Mouse (Mus musculus) limb, embryonic 15.5 days (tissue): ENCODE data around the gene Mettl18. TPM values are rescaled to one million over a fixed set of nuclear protein-coding genes. Genes with fewer than 3 reads are reported as not detected.
"Not testable (repeated sequence)": the region's sequence is repeated elsewhere in the genome, so short reads cannot be mapped to it uniquely, and the experiment has no call there.

ENCODE experiments used
- ATAC-seq: fragments of 200-750 bp; cut with Nextera tagmentation; 2 replicates; pipeline ENCODE4 v1.8.0; 2017; ENCODE audit warnings: low read depth, moderate TSS enrichment; ENCODE audit not compliant: insufficient number of reproducible peaks, low FRiP score, low TSS enrichment
- H3K27ac ChIP-seq: fragments of 300-500 bp; sonication (generic); 2 replicates; pipeline ENCODE4 v1.5.1; 2015; ENCODE audit warnings: moderate library complexity, mild to moderate bottlenecking, inconsistent platforms
- H3K27me3 ChIP-seq: fragments of 300-500 bp; sonication (generic); 2 replicates; pipeline ENCODE4 v1.6.1; 2015; ENCODE audit warnings: inconsistent platforms
- H3K36me3 ChIP-seq: fragments of 300-500 bp; sonication (generic); 2 replicates; pipeline ENCODE4 v1.6.1; 2015; ENCODE audit warnings: inconsistent platforms
- H3K4me1 ChIP-seq: fragments of 300-500 bp; sonication (generic); 2 replicates; pipeline ENCODE4 v1.6.1; 2015; ENCODE audit warnings: inconsistent platforms
- H3K4me2 ChIP-seq: fragments of 300-500 bp; sonication (generic); 2 replicates; pipeline ENCODE4 v1.6.1; 2015; ENCODE audit warnings: mild to moderate bottlenecking, inconsistent platforms
- H3K4me3 ChIP-seq: fragments of 300-500 bp; sonication (generic); 2 replicates; pipeline ENCODE4 v1.5.1; 2015; ENCODE audit warnings: mild to moderate bottlenecking, inconsistent platforms
- H3K9ac ChIP-seq: fragments of 300-500 bp; sonication (generic); 2 replicates; pipeline ENCODE4 v1.6.1; 2015; ENCODE audit warnings: inconsistent platforms
- H3K9me3 ChIP-seq: fragments of 300-500 bp; sonication (generic); 2 replicates; pipeline ENCODE4 v1.6.1; 2016; ENCODE audit warnings: inconsistent platforms
- WGBS: fragments of 180-500 bp; shearing (Covaris S2); methylation state at CpG from one replicate; pipeline ENCODE4 v1.1.7; 2015; 5-methylcytosine and 5-hydroxymethylcytosine counted together
- polyA plus RNA-seq: library from polyadenylated mRNA; unstranded; fragments of >200 nt; fragmentation: Nextera tagmentation; extraction: Ambion mirVana; gene quantifications from 2 replicates; pipeline ENCODE4 v1.2.1, GENCODE M21; 2015

Gene Mettl18
- polyA plus RNA-seq, 1 experiment from 2014 or later = 9.7 TPM

GRCm38 (mm10) chr1:164004311-164004710 is 9.6 kb downstream of the Mettl18 start:
- 73% methylated on average over 3 of the region's 3 CpGs for WGBS
- Histone ChIP-seq H3K9me3 (no peaks in the 10 kb centered on the region), H3K27me3 (no peaks in the 10 kb centered on the region), H3K36me3 (no peaks in the 10 kb centered on the region), H3K4me1 (no peaks in the 10 kb centered on the region), H3K27ac (no peak overlapping the region), H3K9ac (no peak overlapping the region), H3K4me2 (no peak overlapping the region), H3K4me3 (no peak overlapping the region)
- no peak for ATAC-seq

GRCm38 (mm10) chr1:164009235-164009634 is 14.5 kb downstream of the Mettl18 start:
- no peak for ATAC-seq

GRCm38 (mm10) chr1:164014616-164015015 is 19.9 kb downstream of the Mettl18 start:
- ATAC-seq = no peak
- H3K9ac ChIP-seq = no peak overlapping the region
- no peaks in the 10 kb centered on the region for H3K4me1 ChIP-seq
- H3K36me3 ChIP-seq = no peaks in the 10 kb centered on the region
- no peak overlapping the region for H3K27ac ChIP-seq
- H3K27me3 ChIP-seq = no peaks in the 10 kb centered on the region
- 52% methylated on average over 1 of the region's 1 CpGs for WGBS
- H3K9me3 ChIP-seq = no peaks in the 10 kb centered on the region
- H3K4me2 ChIP-seq = no peak overlapping the region
- H3K4me3 ChIP-seq = no peak overlapping the region

More at GRCm38 (mm10) chr1:164009235-164009634, 14.5 kb downstream of the Mettl18 start:
- Histone ChIP-seq H3K36me3 (no peaks in the 10 kb centered on the region), H3K9me3 (no peaks in the 10 kb centered on the region), H3K4me1 (no peaks in the 10 kb centered on the region), H3K9ac (no peak overlapping the region), H3K27me3 (no peaks in the 10 kb centered on the region), H3K27ac (no peak overlapping the region), H3K4me2 (no peak overlapping the region), H3K4me3 (no peak overlapping the region)
- WGBS = 44% methylated on average over 2 of the region's 2 CpGs

GRCm38 (mm10) chr1:164018221-164018896 is 23.7 kb downstream of the Mettl18 start:
- H3K9me3 ChIP-seq = no peaks in the 10 kb centered on the region

GRCm38 (mm10) chr1:164019789-164020188 is 25.1 kb downstream of the Mettl18 start:
- H3K27ac ChIP-seq = no peak overlapping the region
- no peak overlapping the region for H3K4me3 ChIP-seq
- whole genome bisulfite sequencing = 78% methylated on average over 6 of the region's 6 CpGs
- no peaks in the 10 kb centered on the region for H3K9me3 ChIP-seq
- ATAC-seq = no peak
- H3K27me3 ChIP-seq = no peaks in the 10 kb centered on the region
- no peak overlapping the region for H3K4me2 ChIP-seq
- no peaks in the 10 kb centered on the region for H3K36me3 ChIP-seq
- H3K4me1 ChIP-seq = no peaks in the 10 kb centered on the region
- H3K9ac ChIP-seq = no peak overlapping the region

More at GRCm38 (mm10) chr1:164018221-164018896, 23.7 kb downstream of the Mettl18 start:
- no peak overlapping the region for H3K9ac ChIP-seq
- H3K27me3 ChIP-seq = no peaks in the 10 kb centered on the region
- WGBS = 78% methylated on average over 16 of the region's 16 CpGs
- H3K4me1 ChIP-seq = no peaks in the 10 kb centered on the region
- H3K27ac ChIP-seq = no peak overlapping the region
- H3K4me3 ChIP-seq = no peak overlapping the region
- no peak for ATAC-seq
- H3K36me3 ChIP-seq = no peaks in the 10 kb centered on the region
- H3K4me2 ChIP-seq = no peak overlapping the region

GRCm38 (mm10) chr1:164020746-164021145 is 26.1 kb downstream of the Mettl18 start:
- not testable (repeated sequence) for H3K9me3 ChIP-seq, H3K4me1 ChIP-seq, H3K4me3 ChIP-seq, H3K27ac ChIP-seq, H3K36me3 ChIP-seq, ATAC-seq, H3K4me2 ChIP-seq, H3K9ac ChIP-seq, H3K27me3 ChIP-seq
- 87% methylated on average over 3 of the region's 3 CpGs for WGBS

- not testable (repeated sequence) for H3K27ac ChIP-seq, H3K27me3 ChIP-seq, H3K36me3 ChIP-seq, H3K4me2 ChIP-seq, ATAC-seq, H3K4me3 ChIP-seq, H3K9ac ChIP-seq, H3K9me3 ChIP-seq, H3K4me1 ChIP-seq
- 73% methylated on average over 5 of the region's 5 CpGs for WGBS
Observed at GRCm38 (mm10) chr1:164022106-164022505, 27.4 kb downstream of the Mettl18 start.

- no peak for ATAC-seq
- Histone ChIP-seq H3K27ac (no peak overlapping the region), H3K9me3 (no peaks in the 10 kb centered on the region), H3K9ac (no peak overlapping the region), H3K4me1 (no peaks in the 10 kb centered on the region), H3K4me2 (no peak overlapping the region), H3K4me3 (no peak overlapping the region), H3K36me3 (no peaks in the 10 kb centered on the region), H3K27me3 (no peaks in the 10 kb centered on the region)
- WGBS = 87% methylated on average over 4 of the region's 4 CpGs
Observed at GRCm38 (mm10) chr1:164025685-164026084, 31.0 kb downstream of the Mettl18 start.

- no peak overlapping the region for H3K9ac ChIP-seq
- H3K36me3 ChIP-seq = no peaks in the 10 kb centered on the region
- H3K4me2 ChIP-seq = no peak overlapping the region
- no peaks in the 10 kb centered on the region for H3K4me1 ChIP-seq
- no peak overlapping the region for H3K27ac ChIP-seq
- no peaks in the 10 kb centered on the region for H3K27me3 ChIP-seq
- 56% methylated on average over 5 of the region's 5 CpGs for WGBS
- H3K9me3 ChIP-seq = no peaks in the 10 kb centered on the region
- ATAC-seq = no peak
- no peak overlapping the region for H3K4me3 ChIP-seq
Observed at GRCm38 (mm10) chr1:164027416-164027815, 32.7 kb downstream of the Mettl18 start.

- Histone ChIP-seq H3K4me3 (no peak overlapping the region), H3K27me3 (no peaks in the 10 kb centered on the region), H3K9ac (no peak overlapping the region), H3K4me2 (no peak overlapping the region), H3K27ac (no peak overlapping the region), H3K36me3 (no peaks in the 10 kb centered on the region), H3K4me1 (no peaks in the 10 kb centered on the region), H3K9me3 (no peaks in the 10 kb centered on the region)
- WGBS = 75% methylated on average over 10 of the region's 10 CpGs
- ATAC-seq = no peak
Observed at GRCm38 (mm10) chr1:164040385-164041135, 45.9 kb downstream of the Mettl18 start.

GRCm38 (mm10) chr1:164043549-164043948 is 48.9 kb downstream of the Mettl18 start:
- WGBS = 57% methylated on average over 3 of the region's 3 CpGs
- H3K9ac ChIP-seq = no peak overlapping the region

More at GRCm38 (mm10) chr1:164043549-164043948, 48.9 kb downstream of the Mettl18 start:
- Histone ChIP-seq H3K9me3 (no peaks in the 10 kb centered on the region), H3K4me3 (no peak overlapping the region), H3K36me3 (no peaks in the 10 kb centered on the region), H3K27me3 (no peaks in the 10 kb centered on the region), H3K4me1 (no peaks in the 10 kb centered on the region), H3K4me2 (no peak overlapping the region), H3K27ac (no peak overlapping the region)
- no peak for ATAC-seq
